Mouse (Mus musculus) erythroblast, embryonic 14.5 days (primary cell): ENCODE data around the gene Spcs3. TPM values are rescaled to one million over a fixed set of nuclear protein-coding genes. Genes with fewer than 3 reads are reported as not detected.
A peak's percentile ranks its signal among the peaks of the same experiment; 100 is the strongest.
"Not testable (repeated sequence)": the region's sequence is repeated elsewhere in the genome, so short reads cannot be mapped to it uniquely, and the experiment has no call there.

Experiments
- H3K27me3 ChIP-seq: 2 replicates; pipeline ENCODE4 v1.6.1; 2012; ENCODE audit warnings: inconsistent platforms; ENCODE audit not compliant: control insufficient read depth
- H3K36me3 ChIP-seq: 2 replicates; pipeline ENCODE4 v1.6.1; 2012; ENCODE audit warnings: mild to moderate bottlenecking, inconsistent platforms; ENCODE audit not compliant: control insufficient read depth
- H3K4me1 ChIP-seq: 2 replicates; pipeline ENCODE4 v1.6.1; 2012; ENCODE audit warnings: inconsistent platforms; ENCODE audit not compliant: control insufficient read depth
- H3K4me3 ChIP-seq: replicated peaks from 2 replicates; pipeline ENCODE3; 2012; ENCODE audit warnings: moderate library complexity, mild to moderate bottlenecking, inconsistent platforms
- H3K9me3 ChIP-seq: 2 replicates; pipeline ENCODE4 v1.6.1; 2012; ENCODE audit warnings: low read length, inconsistent platforms, mixed read lengths; ENCODE audit not compliant: control insufficient read depth
- GATA1 ChIP-seq: IDR thresholded peaks from 2 replicates; pipeline ENCODE4 v1.6.1; 2012; ENCODE audit warnings: low read length, inconsistent platforms, mixed read lengths
- TAL1 ChIP-seq: IDR thresholded peaks from 3 replicates; pipeline ENCODE4 v1.6.1; 2012; ENCODE audit warnings: low read length, inconsistent platforms, mixed read lengths
- polyA plus RNA-seq: library from polyadenylated mRNA; stranded (reverse); fragments of >175 nt; gene quantifications from 2 replicates; pipeline ENCODE4 v1.2.3, GENCODE M21; 2012

Gene Spcs3
- polyA plus RNA-seq, 1 experiment = 0.48 TPM

DNA sequence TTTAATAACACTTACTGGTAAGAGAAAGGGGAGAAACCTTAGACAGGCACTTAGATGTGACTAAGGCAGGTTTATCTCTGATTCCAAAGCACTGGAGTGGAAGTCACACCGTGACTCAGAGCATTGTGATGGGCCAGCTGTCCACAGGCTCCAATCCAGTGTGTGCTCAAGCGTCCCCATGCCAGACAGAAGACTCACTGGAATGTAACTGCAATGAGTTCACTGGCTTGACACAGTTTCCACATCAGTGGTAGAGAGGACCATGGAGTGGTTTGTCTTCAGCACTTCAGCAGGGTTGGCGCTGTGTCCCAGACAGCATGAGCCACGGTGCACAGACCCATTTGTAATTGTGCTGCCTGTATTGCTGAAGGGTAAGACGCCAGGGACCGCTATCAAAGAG lies 18.6 kb upstream of the Spcs3 start:
- Histone ChIP-seq H3K4me1 (no peaks in the 10 kb centered on the region), H3K9me3 (no peaks in the 10 kb centered on the region), H3K27me3 (no peaks in the 10 kb centered on the region), H3K36me3 (no peaks in the 10 kb centered on the region), H3K4me3 (no peak overlapping the region)
- no peak for TF ChIP-seq TAL1
- TF ChIP-seq GATA1 = no peak

DNA sequence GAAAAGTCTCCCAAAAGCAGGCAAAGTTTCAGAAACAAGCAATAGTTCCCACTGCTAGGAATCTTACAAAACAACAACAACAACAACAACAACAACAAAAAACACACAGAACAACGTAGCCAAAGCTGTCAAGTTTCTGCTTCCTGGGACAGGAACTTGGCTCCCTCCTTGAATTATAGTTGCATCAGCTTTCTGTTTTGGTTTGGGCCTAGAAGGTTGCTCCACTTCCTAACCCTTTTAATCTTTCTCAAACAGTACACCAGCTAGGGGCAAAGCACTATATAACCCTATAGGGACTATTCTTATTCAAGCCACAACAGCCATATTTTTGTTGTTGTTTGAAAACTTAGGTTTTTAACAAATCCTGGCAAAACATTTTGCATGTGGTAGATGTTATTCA lies 11.5 kb upstream of the Spcs3 start:
- no peaks in the 10 kb centered on the region for H3K36me3 ChIP-seq
- H3K27me3 ChIP-seq = no peaks in the 10 kb centered on the region
- no peak overlapping the region for H3K4me3 ChIP-seq
- no peak for TF ChIP-seq TAL1
- TF ChIP-seq GATA1 = no peak
- H3K9me3 ChIP-seq = no peaks in the 10 kb centered on the region
- H3K4me1 ChIP-seq = no peaks in the 10 kb centered on the region

DNA sequence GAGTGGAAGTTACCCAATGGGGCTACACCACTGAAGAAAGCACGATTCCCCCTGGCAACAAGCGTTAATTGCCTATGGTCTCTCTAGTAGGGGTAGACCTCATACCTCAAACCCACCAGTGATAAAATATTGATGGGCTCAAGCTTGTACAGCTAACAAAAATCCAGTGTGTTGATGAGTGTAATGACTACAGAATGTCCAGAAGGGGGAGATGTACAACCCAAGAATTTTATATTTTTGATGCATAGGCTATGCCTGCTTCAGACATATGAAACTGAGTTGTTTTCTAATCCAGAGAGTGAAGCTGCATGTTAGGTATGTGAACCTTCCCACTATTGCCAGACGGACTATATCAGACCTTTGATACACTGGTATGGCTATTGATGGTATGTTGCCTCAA lies 7.5 kb upstream of the Spcs3 start:
- Histone ChIP-seq H3K9me3 (no peaks in the 10 kb centered on the region), H3K4me3 (no peak overlapping the region), H3K4me1 (no peaks in the 10 kb centered on the region), H3K27me3 (no peaks in the 10 kb centered on the region), H3K36me3 (no peaks in the 10 kb centered on the region)
- no peak for TF ChIP-seq TAL1
- no peak for TF ChIP-seq GATA1

DNA sequence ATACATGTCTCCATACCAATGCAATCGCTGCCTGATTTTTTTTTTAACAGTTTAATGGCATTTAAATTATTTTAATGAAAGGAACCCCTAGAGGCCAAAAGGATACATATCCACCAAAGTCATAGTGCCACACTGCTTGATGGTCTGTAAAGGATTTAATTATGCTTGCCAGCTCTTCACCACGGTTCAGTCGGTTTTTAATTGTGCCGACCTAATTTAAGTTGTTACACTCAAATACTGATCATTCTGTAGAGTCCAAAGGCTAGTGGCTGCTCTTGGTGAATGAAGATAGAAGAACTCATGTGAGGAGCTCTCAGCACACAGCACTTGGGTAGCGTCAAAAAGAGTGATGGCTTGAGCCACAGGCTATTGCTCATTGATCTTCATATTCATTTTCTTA lies 5.4 kb upstream of the Spcs3 start:
- Histone ChIP-seq H3K4me1 (peaks cover 4% of the 10 kb centered on the region), H3K36me3 (no peaks in the 10 kb centered on the region), H3K27me3 (no peaks in the 10 kb centered on the region), H3K9me3 (no peaks in the 10 kb centered on the region), H3K4me3 (no peak overlapping the region)
- TF ChIP-seq TAL1 = no peak
- no peak for TF ChIP-seq GATA1

DNA sequence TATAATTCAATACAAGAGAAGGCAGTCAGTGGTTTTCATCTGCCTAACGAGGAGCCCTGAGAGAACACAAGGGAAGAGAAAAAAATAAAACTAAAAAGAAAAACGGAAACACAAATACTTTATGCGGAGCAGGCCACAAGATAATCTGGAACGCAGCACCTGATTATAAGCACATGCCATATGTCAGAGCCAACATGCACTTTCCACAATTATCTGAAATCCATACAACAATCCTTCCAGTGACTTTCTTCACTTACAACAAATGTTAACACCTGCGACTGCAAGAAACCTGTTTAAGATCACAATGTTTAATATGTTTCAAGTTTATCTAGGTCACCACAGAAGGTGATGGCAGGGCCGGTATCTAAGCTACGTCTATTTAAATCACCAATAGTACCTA lies 1.2 kb downstream of the Spcs3 start:
- Histone ChIP-seq H3K27me3 (no peaks in the 10 kb centered on the region), H3K9me3 (no peaks in the 10 kb centered on the region), H3K4me1 (peaks cover 32% of the 10 kb centered on the region), H3K36me3 (peaks cover 31% of the 10 kb centered on the region), H3K4me3 (peak overlapping the region; percentile 78)
- TF ChIP-seq TAL1 (no peak), GATA1 (no peak)

DNA sequence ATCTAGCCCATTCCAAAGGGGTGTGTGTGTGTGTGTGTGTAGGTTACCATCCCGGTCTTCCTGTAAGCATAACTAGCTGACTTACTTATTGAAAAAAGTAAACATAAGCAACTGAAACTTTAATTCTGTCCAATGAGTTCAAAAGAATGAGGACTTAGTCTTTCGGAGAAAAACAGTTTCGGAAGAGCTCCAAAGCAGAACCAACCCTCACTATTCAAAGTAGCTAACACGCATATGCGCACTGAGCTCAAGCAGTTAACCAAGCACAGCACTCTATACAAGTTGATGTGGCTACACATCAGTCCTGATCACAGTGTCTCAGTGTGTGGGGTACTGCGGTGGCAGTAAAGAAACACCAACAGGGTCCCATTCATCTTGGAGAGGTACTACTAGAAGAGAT lies 3.1 kb downstream of the Spcs3 start:
- TF ChIP-seq GATA1 (no peak), TAL1 (no peak)
- H3K4me1 ChIP-seq = peaks cover 32% of the 10 kb centered on the region
- H3K4me3 ChIP-seq = no peak overlapping the region
- no peaks in the 10 kb centered on the region for H3K9me3 ChIP-seq
- H3K27me3 ChIP-seq = no peaks in the 10 kb centered on the region
- peaks cover 46% of the 10 kb centered on the region for H3K36me3 ChIP-seq

DNA sequence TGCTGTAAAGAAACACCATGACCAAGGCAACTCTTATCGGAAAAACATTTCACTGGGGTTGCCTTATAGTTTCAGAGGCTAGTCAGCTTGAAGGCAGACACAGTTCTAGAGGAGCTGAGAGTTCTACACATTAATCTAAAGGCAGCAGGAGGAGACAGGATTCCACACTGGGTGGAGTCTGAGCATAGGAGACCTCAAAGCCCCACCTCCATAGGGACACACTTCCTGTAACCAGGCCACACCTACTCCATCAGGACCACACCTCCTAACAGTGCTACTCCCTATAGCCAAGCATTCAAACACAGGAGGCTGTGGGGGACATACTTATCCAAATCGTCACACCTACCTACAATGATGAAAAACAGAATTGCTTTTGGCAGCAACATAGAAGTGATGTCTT lies 4.2 kb downstream of the Spcs3 start:
- TF ChIP-seq TAL1 (no peak), GATA1 (no peak)
- peaks cover 56% of the 10 kb centered on the region for H3K36me3 ChIP-seq

DNA sequence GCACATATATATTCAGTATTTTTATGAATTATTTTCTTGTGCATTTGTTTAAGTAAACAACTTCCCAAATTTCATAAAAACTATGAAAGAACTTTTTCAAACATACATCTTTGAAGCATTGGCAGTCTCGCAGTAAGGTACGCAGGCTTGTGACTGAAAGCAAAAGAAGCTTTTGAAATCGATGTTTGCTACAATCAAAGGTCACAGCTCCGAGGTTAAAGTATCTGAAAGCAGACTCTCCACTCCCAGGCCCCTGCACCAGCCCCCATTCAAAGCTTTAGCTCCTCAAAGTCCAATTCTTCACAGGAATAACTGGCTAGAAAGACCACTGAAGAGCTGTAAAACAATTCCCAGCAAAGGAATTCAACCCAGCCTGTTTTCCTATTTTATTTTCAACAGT lies 9.3 kb downstream of the Spcs3 start:
- Histone ChIP-seq H3K36me3 (peaks cover 48% of the 10 kb centered on the region), H3K4me3 (no peak overlapping the region), H3K27me3 (no peaks in the 10 kb centered on the region), H3K9me3 (no peaks in the 10 kb centered on the region), H3K4me1 (peaks cover 4% of the 10 kb centered on the region)
- TF ChIP-seq TAL1 = no peak
- no peak for TF ChIP-seq GATA1

More for the DNA sequence above, 4.2 kb downstream of the Spcs3 start:
- no peaks in the 10 kb centered on the region for H3K27me3 ChIP-seq
- H3K9me3 ChIP-seq = no peaks in the 10 kb centered on the region
- no peak overlapping the region for H3K4me3 ChIP-seq
- peaks cover 35% of the 10 kb centered on the region for H3K4me1 ChIP-seq

DNA sequence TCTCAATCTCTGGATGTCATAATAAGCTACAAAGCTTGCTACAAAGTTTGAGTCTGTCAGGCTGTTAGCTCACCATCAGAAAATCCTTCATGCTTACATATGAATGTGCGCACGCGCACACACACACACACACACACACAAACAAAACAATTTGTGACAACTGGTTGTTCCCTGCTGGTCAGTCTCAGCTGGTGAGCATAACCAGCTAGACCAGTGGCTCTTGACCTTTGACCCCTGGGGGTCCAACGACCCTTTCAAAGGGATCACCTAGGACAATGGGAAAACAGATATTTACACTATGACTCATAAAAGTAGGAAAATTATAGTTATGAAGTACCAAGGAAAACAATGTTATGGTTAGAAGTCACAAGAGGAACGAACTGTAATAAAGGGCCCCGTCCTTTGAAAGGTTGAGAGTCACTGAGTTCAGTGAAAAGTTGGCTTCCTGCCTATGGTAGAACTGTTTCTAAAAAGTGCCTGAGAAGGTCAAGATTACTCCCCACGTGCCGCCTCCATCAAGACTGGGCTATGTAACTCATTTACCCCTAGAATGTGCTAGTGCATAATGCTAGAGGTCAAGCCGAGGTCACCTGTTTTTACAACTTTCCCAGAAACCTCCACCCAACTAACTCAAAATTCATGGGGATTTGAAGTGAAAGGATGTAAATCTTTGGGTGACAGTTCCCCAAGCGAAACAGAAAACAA lies 10.9 kb downstream of the Spcs3 start:
- H3K4me1 ChIP-seq = peaks cover 3% of the 10 kb centered on the region; the same call in 1 of the 2 replicates
- H3K4me3 ChIP-seq = no peak overlapping the region
- H3K27me3 ChIP-seq = no peaks in the 10 kb centered on the region
- TF ChIP-seq TAL1 (no peak), GATA1 (no peak)
- no peaks in the 10 kb centered on the region for H3K9me3 ChIP-seq
- H3K36me3 ChIP-seq = peaks cover 36% of the 10 kb centered on the region

DNA sequence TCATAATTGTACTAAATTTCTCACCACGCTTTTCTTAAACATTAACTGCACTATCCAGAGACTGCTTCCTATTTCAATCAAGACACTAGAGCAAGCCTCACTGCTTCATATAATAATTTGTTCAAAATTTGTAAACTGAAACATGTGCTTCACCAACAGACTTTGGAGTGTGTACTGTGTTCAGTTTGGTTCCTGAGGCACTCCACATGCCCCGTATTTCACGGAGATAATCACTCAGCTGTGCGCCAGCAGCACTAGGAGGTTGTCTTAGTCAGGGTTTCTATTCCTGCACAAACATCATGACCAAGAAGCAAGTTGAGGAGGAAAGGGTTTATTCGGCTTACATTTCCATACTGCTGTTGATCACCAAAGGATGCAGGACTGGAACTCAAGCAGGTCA lies 17.6 kb downstream of the Spcs3 start:
- not testable (repeated sequence) for H3K4me3 ChIP-seq, H3K9me3 ChIP-seq
- H3K4me1 ChIP-seq = peaks cover 22% of the 10 kb centered on the region

More for the DNA sequence above, 17.6 kb downstream of the Spcs3 start:
- H3K36me3 ChIP-seq, H3K27me3 ChIP-seq: not testable (repeated sequence)
